Mouse (Mus musculus) kidney, embryonic 16.5 days (tissue): Measurements from ENCODE around the gene Mfap1a. TPM values are rescaled to one million over a fixed set of nuclear protein-coding genes. Genes with fewer than 3 reads are reported as not detected.

Experiments
- ATAC-seq: fragments of 200-750 bp; cut with Nextera tagmentation; 2 replicates; pipeline ENCODE4 v1.8.0; 2017; ENCODE audit warnings: moderate TSS enrichment; ENCODE audit not compliant: low FRiP score, low TSS enrichment
- H3K27ac ChIP-seq: fragments of 300-500 bp; sonication (generic); 2 replicates; pipeline ENCODE4 v1.5.1; 2014; ENCODE audit warnings: low read length
- H3K27me3 ChIP-seq: fragments of 300-500 bp; sonication (generic); 2 replicates; pipeline ENCODE4 v1.6.1; 2014; ENCODE audit warnings: low read length, control low read depth, mixed read lengths; ENCODE audit not compliant: insufficient read depth
- H3K36me3 ChIP-seq: fragments of 300-500 bp; sonication (generic); 2 replicates; pipeline ENCODE4 v1.6.1; 2014; ENCODE audit warnings: low read length, control low read depth, mixed read lengths; ENCODE audit not compliant: insufficient read depth
- H3K4me1 ChIP-seq: fragments of 300-500 bp; sonication (generic); 2 replicates; pipeline ENCODE4 v1.6.1; 2014; ENCODE audit warnings: low read length, control low read depth, mixed read lengths; ENCODE audit not compliant: insufficient read depth
- H3K4me2 ChIP-seq: fragments of 300-500 bp; sonication (generic); replicated peaks from 2 replicates; pipeline ENCODE4 v1.6.1; 2014; ENCODE audit warnings: low read depth, low read length
- H3K4me3 ChIP-seq: fragments of 300-500 bp; sonication (generic); 2 replicates; pipeline ENCODE4 v1.5.1; 2014; ENCODE audit warnings: mild to moderate bottlenecking, low read length
- H3K9ac ChIP-seq: fragments of 300-500 bp; sonication (generic); replicated peaks from 2 replicates; pipeline ENCODE4 v1.6.1; 2014; ENCODE audit warnings: low read length
- H3K9me3 ChIP-seq: fragments of 300-500 bp; sonication (generic); 2 replicates; pipeline ENCODE4 v1.6.1; 2016; ENCODE audit warnings: low read length, control low read depth
- WGBS: fragments of 180-500 bp; shearing (Covaris S2); extraction: QIAGEN DNeasy Blood & Tissue Kit; methylation state at CpG from one replicate; pipeline ENCODE4 v1.1.7; 2014; 5-methylcytosine and 5-hydroxymethylcytosine counted together
- microRNA-seq: library from miRNA; unstranded; fragments of <30 nt; microRNA quantifications from one replicate; pipeline ENCODE4, GENCODE M21; 2016
- polyA plus RNA-seq: library from polyadenylated mRNA; unstranded; fragments of >200 nt; fragmentation: Nextera tagmentation; extraction: Ambion mirVana; gene quantifications from 2 replicates; pipeline ENCODE4 v1.2.1, GENCODE M21; 2015

Mfap1a gene
- polyA plus RNA-seq, 1 experiment from 2014 or later: 30.6 TPM

GRCm38 (mm10) chr2:121444178-121444577 is 62.3 kb downstream of the Mfap1a start, which contains the start of gene Ell3:
Gene Ell3 (minus strand): TSS chr2:121444278.
- 89% methylated on average over 1 of the region's 1 CpGs for WGBS
- Histone ChIP-seq H3K9me3 (no peaks in the 10 kb centered on the region), H3K4me1 (peaks cover 16% of the 10 kb centered on the region), H3K27ac (no peak within 1 kb of the TSS), H3K36me3 (peaks cover 4% of the 10 kb centered on the region), H3K4me3 (peak within 1 kb of the TSS; percentile 46), H3K4me2 (peak within 1 kb of the TSS; percentile 60), H3K9ac (no peak within 1 kb of the TSS), H3K27me3 (no peaks in the 10 kb centered on the region)
- ATAC-seq: no peak

- H3K36me3 ChIP-seq: peaks cover 10% of the 10 kb centered on the region
- no peaks in the 10 kb centered on the region for H3K27me3 ChIP-seq
- H3K4me3 ChIP-seq: peak overlapping the region; percentile 46
- H3K27ac ChIP-seq: no peak overlapping the region
- no peak for ATAC-seq
- peak overlapping the region; percentile 63 for H3K9ac ChIP-seq
- peak overlapping the region; percentile 60 for H3K4me2 ChIP-seq
- peaks cover 15% of the 10 kb centered on the region for H3K4me1 ChIP-seq
- 3% methylated on average over 8 of the region's 8 CpGs for WGBS
- no peaks in the 10 kb centered on the region for H3K9me3 ChIP-seq
These were observed 63.5 kb downstream of the Mfap1a start for GRCm38 (mm10) chr2:121443068-121443349.

- ATAC-seq: peak; percentile 88
- WGBS: 1% methylated on average over 30 of the region's 30 CpGs
- Histone ChIP-seq H3K36me3 (peaks cover 16% of the 10 kb centered on the region), H3K27ac (no peak overlapping the region), H3K9ac (peak overlapping the region; percentile 63), H3K9me3 (no peaks in the 10 kb centered on the region), H3K27me3 (no peaks in the 10 kb centered on the region), H3K4me2 (peak overlapping the region; percentile 60), H3K4me3 (peak overlapping the region; percentile 46), H3K4me1 (peaks cover 12% of the 10 kb centered on the region)
These were observed 64.0 kb downstream of the Mfap1a start for GRCm38 (mm10) chr2:121442259-121443067.

Small RNA genes lying within 50 kb of the gene (microRNA-seq; reads per million reads assigned to microRNA genes)
- not detected for gene Gm22953

Other genes with a start within 250 kb of the Mfap1a start
- gene Trp53bp1, start 235.3 kb downstream of the Mfap1a start, polyA plus RNA-seq: 64.0 and 71.5 TPM in 2 replicates
- 2.5 and 3.2 TPM in 2 replicates for gene Map1a, start 217.1 kb downstream of the Mfap1a start, polyA plus RNA-seq
- gene Ppip5k1, start 151.3 kb downstream of the Mfap1a start, polyA plus RNA-seq: 14.4 and 15.8 TPM in 2 replicates
- gene Ckmt1, start 149.0 kb downstream of the Mfap1a start, polyA plus RNA-seq: 28.2 and 34.6 TPM in 2 replicates
- not detected in 2 replicates for gene Strc, start 119.5 kb downstream of the Mfap1a start, polyA plus RNA-seq
- gene Pdia3, start 92.9 kb downstream of the Mfap1a start, polyA plus RNA-seq: 838 and 877 TPM in 2 replicates
- 2.0 and 3.0 TPM in 2 replicates for gene Catsper2, start 92.9 kb downstream of the Mfap1a start, polyA plus RNA-seq
- 12.3 and 14.5 TPM in 2 replicates for gene Ell3, start 62.4 kb downstream of the Mfap1a start, polyA plus RNA-seq
- 448 and 451 TPM in 2 replicates for gene Serf2, start 57.5 kb downstream of the Mfap1a start, polyA plus RNA-seq
- 104 and 106 TPM in 2 replicates for gene Hypk, start 53.4 kb downstream of the Mfap1a start, polyA plus RNA-seq
- 0.09 and 0.18 TPM in 2 replicates for gene Serinc4, start 49.9 kb downstream of the Mfap1a start, polyA plus RNA-seq
- 56.7 and 57.2 TPM in 2 replicates for gene Mfap1b, start 32.6 kb downstream of the Mfap1a start, polyA plus RNA-seq
- 6.7 and 8.4 TPM in 2 replicates for gene Wdr76, start 58 bp upstream of the Mfap1a start, polyA plus RNA-seq